Mouse (Mus musculus): ENCODE results near the gene Gm527. TPM values are rescaled to one million over a fixed set of nuclear protein-coding genes. Genes with fewer than 3 reads are reported as not detected.

The Gm527 gene
- total and polyA plus RNA-seq, 2 experiments from 2014 or later: 2.4 to 16.2 TPM

- ATAC-seq (ENCODE audit: low FRiP score) (no peak), DNase-seq (ENCODE audit: low spot score) (no peak)
- no peak overlapping the region for H3K4me2 ChIP-seq (ENCODE audit: low read depth, low read length, poor library complexity, severe bottlenecking)
- H3K4me1 ChIP-seq (ENCODE audit: insufficient read depth, low read length): peaks cover 3% of the 10 kb centered on the region; the same call in 1 of the 2 replicates
- H3K27ac ChIP-seq (ENCODE audit: low read depth, low read length): no peak overlapping the region
- no peaks in the 10 kb centered on the region for H3K27me3 ChIP-seq (ENCODE audit: insufficient read depth, low read length)
- H3K36me3 ChIP-seq (ENCODE audit: insufficient read depth, low read length): no peaks in the 10 kb centered on the region
- no peak overlapping the region for H3K9ac ChIP-seq (replicated peaks; ENCODE audit: low read length, poor library complexity, severe bottlenecking)
- H3K9me3 ChIP-seq (ENCODE audit: low read length): no peaks in the 10 kb centered on the region
- no peak overlapping the region for H3K4me3 ChIP-seq (ENCODE audit: low read depth, low read length)
- TF ChIP-seq CTCF (IDR thresholded peaks at IDR 0.05): no peak
These were observed 971 bp upstream of the Gm527 start for GRCm38 (mm10) chr12:64916735-64917134.

- DNase-seq (ENCODE audit: low spot score): no peak
- TF ChIP-seq CTCF (IDR thresholded peaks at IDR 0.05): peak; percentile 32; the same call in 1 of the 2 replicates
- no peaks in the 10 kb centered on the region for H3K4me1 ChIP-seq (ENCODE audit: insufficient read depth, low read length)
- no peaks in the 10 kb centered on the region for H3K36me3 ChIP-seq (ENCODE audit: insufficient read depth, low read length)
- H3K4me3 ChIP-seq (ENCODE audit: low read depth, low read length): no peak overlapping the region
- ATAC-seq (ENCODE audit: low FRiP score): no peak
- H3K9me3 ChIP-seq (ENCODE audit: low read length): no peaks in the 10 kb centered on the region
- H3K4me2 ChIP-seq (ENCODE audit: low read depth, low read length, poor library complexity, severe bottlenecking): no peak overlapping the region
- 91% methylated on average over 2 of the region's 2 CpGs for WGBS
- H3K27me3 ChIP-seq (ENCODE audit: insufficient read depth, low read length): no peaks in the 10 kb centered on the region
- H3K27ac ChIP-seq (ENCODE audit: low read depth, low read length): no peak overlapping the region
- no peak overlapping the region for H3K9ac ChIP-seq (replicated peaks; ENCODE audit: low read length, poor library complexity, severe bottlenecking)
These were observed 19.8 kb downstream of the Gm527 start for GRCm38 (mm10) chr12:64937493-64937892.

- Histone ChIP-seq H3K4me2 (ENCODE audit: low read depth, low read length, poor library complexity, severe bottlenecking) (peak overlapping the region; percentile 88), H3K36me3 (ENCODE audit: insufficient read depth, low read length) (no peaks in the 10 kb centered on the region), H3K4me3 (ENCODE audit: low read depth, low read length) (peak overlapping the region; percentile 69), H3K9me3 (ENCODE audit: low read length) (no peaks in the 10 kb centered on the region), H3K27ac (ENCODE audit: low read depth, low read length) (no peak overlapping the region), H3K27me3 (ENCODE audit: insufficient read depth, low read length) (no peaks in the 10 kb centered on the region), H3K9ac (replicated peaks; ENCODE audit: low read length, poor library complexity, severe bottlenecking) (peak overlapping the region; percentile 59), H3K4me1 (ENCODE audit: insufficient read depth, low read length) (peaks cover 16% of the 10 kb centered on the region; the same call in 1 of the 2 replicates)
- DNase-seq (ENCODE audit: low spot score): no peak
- 31% methylated on average over 4 of the region's 4 CpGs for WGBS
- no peak for ATAC-seq (ENCODE audit: low FRiP score)
- TF ChIP-seq CTCF (IDR thresholded peaks at IDR 0.05): no peak
These were observed 46.9 kb downstream of the Gm527 start for GRCm38 (mm10) chr12:64964560-64964959.

GRCm38 (mm10) chr12:64965124-64966026 lies 47.7 kb downstream of the Gm527 start, which contains the start of the genes Klhl28 and Togaram1:
Gene Klhl28, minus strand, starts transcription at chr12:64965534.
Gene Togaram1, plus strand, starts transcription at chr12:64965804.
- no peaks in the 10 kb centered on the region for H3K9me3 ChIP-seq (ENCODE audit: low read length)
- DNase-seq (ENCODE audit: low spot score): peak; percentile 100
- H3K27ac ChIP-seq (ENCODE audit: low read depth, low read length): peak within 1 kb of the TSS; percentile 88
- no peaks in the 10 kb centered on the region for H3K27me3 ChIP-seq (ENCODE audit: insufficient read depth, low read length)
- peak; percentile 99 for ATAC-seq (ENCODE audit: low FRiP score)
- H3K9ac ChIP-seq (replicated peaks; ENCODE audit: low read length, poor library complexity, severe bottlenecking): peak within 1 kb of the TSS; percentile 77
- peak within 1 kb of the TSS; percentile 95 for H3K4me2 ChIP-seq (ENCODE audit: low read depth, low read length, poor library complexity, severe bottlenecking)
- 0 out of 2 replicates have a peak, but pooled peaks have one; percentile 1 for TF ChIP-seq CTCF (IDR thresholded peaks at IDR 0.05)
- no peaks in the 10 kb centered on the region for H3K36me3 ChIP-seq (ENCODE audit: insufficient read depth, low read length)
- under 1% methylated on average over 45 of the region's 45 CpGs for WGBS
- peak within 1 kb of the TSS; percentile 69 for H3K4me3 ChIP-seq (ENCODE audit: low read depth, low read length)
- peaks cover 16% of the 10 kb centered on the region; the same call in 1 of the 2 replicates for H3K4me1 ChIP-seq (ENCODE audit: insufficient read depth, low read length)

- H3K9me3 ChIP-seq (ENCODE audit: low read length): no peaks in the 10 kb centered on the region
- peak overlapping the region; percentile 69 for H3K4me3 ChIP-seq (ENCODE audit: low read depth, low read length)
- H3K9ac ChIP-seq (replicated peaks; ENCODE audit: low read length, poor library complexity, severe bottlenecking): peak overlapping the region; percentile 77
- ATAC-seq (ENCODE audit: low FRiP score) (peak; percentile 55), DNase-seq (ENCODE audit: low spot score) (peak; percentile 47)
- H3K27ac ChIP-seq (ENCODE audit: low read depth, low read length): peak overlapping the region; percentile 88
- H3K4me1 ChIP-seq (ENCODE audit: insufficient read depth, low read length): peaks cover 23% of the 10 kb centered on the region
- no peaks in the 10 kb centered on the region for H3K36me3 ChIP-seq (ENCODE audit: insufficient read depth, low read length)
- no peaks in the 10 kb centered on the region for H3K27me3 ChIP-seq (ENCODE audit: insufficient read depth, low read length)
- no peak for TF ChIP-seq CTCF (IDR thresholded peaks at IDR 0.05)
- H3K4me2 ChIP-seq (ENCODE audit: low read depth, low read length, poor library complexity, severe bottlenecking): peak overlapping the region; percentile 95
- under 1% methylated on average over 44 of the region's 44 CpGs for WGBS
These were observed 48.5 kb downstream of the Gm527 start for GRCm38 (mm10) chr12:64966101-64966631.

Measured in midbrain, postnatal 0 days (tissue).